Mouse (Mus musculus) lung, postnatal 36 days (tissue): Measurements from ENCODE around the gene Slc7a12.

Experiments
- DNase-seq: peaks from one replicate; pipeline ENCODE4 v3.0.0; 2022; ENCODE audit warnings: mixed read lengths

Gene Slc7a12

GRCm38 (mm10) chr3:14480397-14480796 is at the start of gene Slc7a12:
Gene Slc7a12 (plus strand): TSS chr3:14480697.
- no peak for DNase-seq

GRCm38 (mm10) chr3:14432381-14432780 is 48.1 kb upstream of the Slc7a12 start:
- DNase-seq = no peak

GRCm38 (mm10) chr3:14446015-14446414 is 34.5 kb upstream of the Slc7a12 start:
- no peak for DNase-seq

GRCm38 (mm10) chr3:14446691-14447090 is 33.8 kb upstream of the Slc7a12 start:
- no peak for DNase-seq
